Mouse (Mus musculus) frontal cortex, adult 2 months (tissue): ENCODE data around the gene Vmn2r67. TPM values are rescaled to one million over a fixed set of nuclear protein-coding genes. Genes with fewer than 3 reads are reported as not detected.
"Not testable (repeated sequence)": the region's sequence is repeated elsewhere in the genome, so short reads cannot be mapped to it uniquely, and the experiment has no call there.

Source experiments
- DNase-seq, 2 experiments: peaks; one replicate each; pipeline ENCODE4 v3.0.0; 2022; ENCODE audit warnings: low spot score in 1 of 2; ENCODE audit errors: extremely low spot score in 1 of 2
- polyA plus RNA-seq: library from polyadenylated mRNA; depleted of rRNA; stranded (reverse); fragments of >200 nt; gene quantifications from 2 replicates; pipeline ENCODE4 v1.2.3, GENCODE M21; 2012; rRNA removed

Gene Vmn2r67
- not detected in 2 replicates for polyA plus RNA-seq

DNA sequence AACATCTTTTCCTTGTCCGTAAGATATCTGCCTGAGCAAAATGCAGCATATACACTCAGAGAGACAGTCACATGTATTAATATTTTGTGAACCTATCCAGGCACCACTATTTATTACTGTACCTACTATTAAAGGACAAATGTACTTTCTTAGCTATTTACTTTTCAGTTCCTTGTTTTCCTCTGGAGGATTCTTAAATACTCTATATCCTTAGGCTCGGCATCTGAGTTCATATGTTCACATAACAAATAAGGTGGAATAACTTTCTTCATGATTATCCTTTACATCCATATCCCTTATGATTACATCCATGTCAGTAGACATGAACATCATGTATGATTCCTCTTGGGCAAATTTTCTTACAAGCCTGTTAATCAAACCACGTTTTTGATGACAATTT, at the start of gene Vmn2r67:
TSS of gene Vmn2r67 (minus strand) at position 101 of the 400 bp plus-strand sequence.
- no peak for DNase-seq

DNA sequence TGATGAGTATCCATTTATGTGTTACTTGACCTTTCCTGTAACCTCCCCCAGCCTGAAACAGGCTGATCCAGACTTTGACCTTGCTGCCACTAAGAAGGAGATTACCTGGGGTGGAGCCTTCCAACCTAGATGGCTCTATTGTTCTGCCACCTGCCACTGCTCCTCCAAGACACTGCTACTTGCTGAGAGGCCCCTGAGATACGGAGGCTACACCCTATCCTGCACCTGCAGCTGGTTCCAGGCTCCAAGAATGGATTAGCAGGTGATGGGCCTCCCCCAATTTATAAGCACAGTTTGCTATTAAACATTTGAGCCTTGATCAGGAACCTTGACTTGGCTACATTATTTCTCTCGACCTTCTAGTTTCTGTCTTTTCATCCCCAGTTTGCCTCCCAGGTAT, 51.3 kb downstream of the Vmn2r67 start:
- DNase-seq, result not testable (repeated sequence)

Other genes starting within 250 kb of the Vmn2r67 start
- not detected in 2 replicates for gene Vmn2r65, start 191.9 kb downstream of the Vmn2r67 start, polyA plus RNA-seq
- gene Vmn2r66, start 143.7 kb downstream of the Vmn2r67 start, polyA plus RNA-seq, result not detected in 2 replicates
- not detected in 2 replicates for gene Vmn2r68, start 81.8 kb upstream of the Vmn2r67 start, polyA plus RNA-seq